Mouse (Mus musculus) MEL (cell line): ENCODE results near the gene Gm49325.

Experiments used
- CTCF ChIP-seq, 3 experiments: IDR thresholded peaks in 2 of 3; conservative IDR thresholded peaks in 1 of 3; 2 replicates each; pipeline ENCODE4 v1.5.1; 2011 to 2012; ENCODE audit warnings: low read length in 3 of 3, low read depth in 2 of 3, mild to moderate bottlenecking in 2 of 3, improper control_type of control experiment in 1 of 3, inconsistent platforms in 1 of 3, mixed read lengths in 1 of 3, moderate library complexity in 1 of 3; ENCODE audit not compliant: control insufficient read depth in 1 of 3, insufficient read depth in 1 of 3, poor library complexity in 1 of 3, severe bottlenecking in 1 of 3
- RAD21 ChIP-seq: IDR thresholded peaks from 2 replicates; pipeline ENCODE4 v1.6.1; 2011; ENCODE audit warnings: mild to moderate bottlenecking, low read depth, low read length, improper control_type of control experiment

DNA sequence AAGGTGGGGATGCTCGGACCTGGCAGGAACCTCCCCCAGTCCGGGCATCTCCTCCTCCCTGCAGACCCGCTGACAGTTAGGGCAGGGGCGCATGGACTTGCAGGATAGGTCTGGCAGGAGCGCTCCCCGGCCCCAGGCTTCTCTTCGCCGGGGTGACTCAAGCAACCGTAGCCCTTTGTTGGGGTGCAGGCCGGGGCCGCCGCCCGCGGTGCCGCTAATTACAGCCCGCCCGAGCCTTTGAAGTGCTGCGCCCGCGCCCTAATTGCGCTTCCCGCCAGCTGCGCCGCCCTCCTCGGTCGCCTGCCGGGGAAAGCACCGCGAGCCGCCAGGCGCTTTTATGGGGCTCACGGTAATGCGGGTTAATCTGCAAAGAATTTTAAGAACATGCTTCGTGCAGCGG, 71.6 kb downstream of the Gm49325 start:
- TF ChIP-seq CTCF (IDR thresholded peaks at IDR 0.05 in 2 of 3, conservative IDR thresholded peaks at IDR 0.05 in 1 of 3; ENCODE audit: control insufficient read depth in 1 of 3, insufficient read depth in 1 of 3, low read depth in 2 of 3, low read length in 3 of 3, poor library complexity in 1 of 3, severe bottlenecking in 1 of 3) (no peak), RAD21 (no peak)
